Mouse (Mus musculus) embryo, embryonic 11 days (tissue): Measurements from ENCODE around the gene Gpatch4.
A peak's percentile ranks its signal among the peaks of the same experiment; 100 is the strongest.

ENCODE experiments used
- DNase-seq: peaks from one replicate; pipeline ENCODE4 v3.0.0-alpha.2; 2015

The Gpatch4 gene

DNA sequence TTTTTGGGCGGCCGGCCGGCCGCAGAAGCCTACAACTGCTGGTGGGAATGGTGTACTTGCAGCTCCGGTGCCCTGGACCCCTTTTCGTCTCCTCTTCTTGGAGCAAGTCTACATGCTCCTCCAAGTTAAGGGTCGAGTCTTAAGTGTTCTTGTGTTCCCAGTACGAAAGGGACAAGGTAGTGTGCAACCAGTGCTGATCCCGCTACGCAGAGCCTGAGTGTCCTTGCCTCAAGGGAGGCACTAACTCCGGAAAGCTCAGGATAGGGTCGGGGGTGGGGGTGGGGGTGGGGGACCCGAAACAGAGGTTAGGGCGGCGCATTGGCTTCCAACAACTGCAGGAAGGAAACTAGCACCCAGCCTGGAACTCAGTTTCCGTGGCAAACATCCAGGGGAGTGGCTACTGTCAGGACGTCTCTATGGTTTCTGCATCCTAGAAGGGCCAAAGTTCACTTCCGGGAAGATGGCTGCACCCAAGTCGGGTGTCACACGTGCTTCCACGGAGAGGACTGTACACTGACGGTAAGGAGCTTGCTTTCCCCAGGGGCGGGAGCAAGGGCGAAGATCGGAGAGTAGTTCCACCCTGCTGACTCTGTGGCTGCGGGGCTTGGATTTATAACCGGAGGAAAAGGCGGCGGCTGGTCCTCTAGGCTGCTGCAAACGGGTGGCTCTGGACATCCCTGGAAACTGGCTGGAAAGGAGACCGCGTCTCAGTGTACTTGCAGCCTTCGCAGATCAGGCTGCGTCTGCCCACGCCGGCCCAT is at the start of gene Gpatch4:
TSS of gene Gpatch4 (plus strand) at position 448 of the 761 bp plus-strand sequence.
- peak; percentile 95 for DNase-seq

DNA sequence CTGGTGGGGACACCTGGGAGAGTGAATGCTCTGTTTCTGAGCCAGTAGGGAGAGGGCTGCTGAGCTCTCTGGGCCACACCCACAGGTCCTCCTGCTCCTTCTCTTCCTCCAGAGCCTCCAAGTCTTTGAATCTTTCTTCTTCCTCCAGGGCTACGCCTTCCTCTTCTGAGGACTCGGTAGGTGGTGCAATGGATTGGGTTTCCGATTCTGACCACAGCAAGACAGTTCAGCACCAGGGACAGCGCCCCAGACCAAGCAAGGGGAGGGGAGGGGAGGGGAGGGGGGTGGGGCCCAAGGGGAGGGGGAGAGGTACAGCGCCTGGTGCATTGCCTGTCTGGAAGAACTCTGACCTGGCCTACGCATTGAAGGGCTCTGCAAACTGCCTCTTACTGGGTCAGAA is 49.5 kb upstream of the Gpatch4 start:
- peak; percentile 82 for DNase-seq

DNA sequence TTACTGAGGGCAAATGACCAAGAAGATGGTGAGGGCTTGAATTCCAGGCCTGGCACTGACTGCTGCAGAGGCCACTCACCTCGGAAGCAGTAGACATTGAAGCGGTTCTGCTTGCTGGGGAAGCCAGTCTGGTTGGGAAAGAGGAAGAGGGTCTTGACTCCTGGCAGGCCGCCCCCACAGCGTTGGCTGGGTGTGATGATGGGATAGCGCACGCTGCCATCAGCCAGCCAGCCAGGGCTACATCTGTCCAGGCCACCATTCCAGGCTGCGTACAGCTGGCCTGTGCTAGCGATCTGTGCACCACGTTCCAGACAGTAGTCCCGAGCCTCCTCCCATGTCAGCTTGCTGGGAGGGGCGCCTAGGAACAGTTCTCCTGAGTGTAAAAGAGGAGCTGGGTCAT is 47.6 kb upstream of the Gpatch4 start:
- DNase-seq, result no peak

DNA sequence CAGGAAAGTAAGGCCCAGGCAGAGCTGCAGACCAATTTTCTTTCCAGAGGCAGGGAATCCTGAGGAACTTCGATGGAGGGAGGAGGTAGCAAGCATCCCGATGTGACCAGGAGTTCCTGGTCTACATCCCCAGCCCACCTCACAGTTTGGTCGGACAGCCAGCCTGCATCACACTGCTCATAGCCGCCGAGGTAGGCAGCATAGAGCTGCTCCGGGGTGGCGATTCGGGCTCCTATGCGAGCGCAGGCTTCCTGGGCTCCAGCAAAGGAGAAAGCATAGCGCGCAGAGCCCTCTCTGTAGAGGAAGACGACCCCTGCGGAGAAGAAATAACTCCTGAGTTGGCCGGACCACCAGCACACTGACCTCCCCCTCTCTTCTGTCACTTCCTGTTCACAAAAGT is 46.5 kb upstream of the Gpatch4 start:
- DNase-seq, result no peak

DNA sequence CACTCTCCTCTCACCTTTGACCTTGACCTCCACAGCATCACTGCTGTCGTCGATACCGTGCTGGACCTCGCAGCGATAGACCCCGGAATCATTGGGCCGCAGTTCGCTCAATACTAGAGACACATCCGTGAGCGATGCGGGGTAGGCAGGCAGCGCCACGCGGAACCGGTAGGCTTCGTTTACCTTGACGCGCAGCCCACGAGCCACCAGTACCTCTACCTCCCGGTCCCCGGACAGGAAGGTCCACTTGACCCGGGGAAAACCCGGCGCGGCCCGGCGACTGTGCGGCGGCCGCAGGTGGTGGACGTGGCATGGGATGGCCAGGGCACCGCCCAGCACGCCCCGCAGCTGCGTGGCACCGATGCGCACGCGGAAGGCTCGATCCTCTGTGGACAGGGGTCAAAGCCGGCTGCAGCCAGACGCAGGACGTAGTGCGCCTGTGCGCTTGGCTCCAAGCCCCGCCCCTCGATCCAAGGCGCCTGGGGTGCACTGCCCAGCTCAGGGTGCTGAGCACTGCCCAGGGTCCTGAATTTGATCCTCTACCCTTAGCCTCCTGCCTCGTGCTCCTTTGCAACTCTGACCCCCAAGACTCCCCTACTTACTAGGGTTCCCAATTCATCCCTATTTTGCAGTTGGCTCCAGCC is 45.8 kb upstream of the Gpatch4 start:
- DNase-seq, result peak; percentile 66

DNA sequence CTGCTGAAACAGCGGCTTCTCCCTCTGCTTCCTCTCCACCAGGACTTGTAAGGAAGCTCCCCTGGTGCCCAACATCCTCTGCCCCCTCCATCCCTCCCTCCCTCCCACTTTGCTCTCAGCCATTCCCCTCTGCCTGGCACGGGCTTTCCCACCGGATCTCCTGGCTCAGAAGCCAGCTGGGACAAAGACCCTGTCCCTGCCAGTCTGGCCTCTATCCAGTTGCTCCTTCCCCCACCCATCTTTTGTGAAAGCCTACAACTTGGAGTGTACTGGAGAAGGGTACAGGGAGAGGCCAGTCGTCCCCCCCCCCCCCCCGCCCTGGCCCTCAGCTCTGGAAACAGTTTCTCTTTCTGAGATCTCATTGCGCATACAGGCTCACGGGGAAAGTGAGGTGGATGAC is 44.2 kb upstream of the Gpatch4 start:
- DNase-seq, result no peak

DNA sequence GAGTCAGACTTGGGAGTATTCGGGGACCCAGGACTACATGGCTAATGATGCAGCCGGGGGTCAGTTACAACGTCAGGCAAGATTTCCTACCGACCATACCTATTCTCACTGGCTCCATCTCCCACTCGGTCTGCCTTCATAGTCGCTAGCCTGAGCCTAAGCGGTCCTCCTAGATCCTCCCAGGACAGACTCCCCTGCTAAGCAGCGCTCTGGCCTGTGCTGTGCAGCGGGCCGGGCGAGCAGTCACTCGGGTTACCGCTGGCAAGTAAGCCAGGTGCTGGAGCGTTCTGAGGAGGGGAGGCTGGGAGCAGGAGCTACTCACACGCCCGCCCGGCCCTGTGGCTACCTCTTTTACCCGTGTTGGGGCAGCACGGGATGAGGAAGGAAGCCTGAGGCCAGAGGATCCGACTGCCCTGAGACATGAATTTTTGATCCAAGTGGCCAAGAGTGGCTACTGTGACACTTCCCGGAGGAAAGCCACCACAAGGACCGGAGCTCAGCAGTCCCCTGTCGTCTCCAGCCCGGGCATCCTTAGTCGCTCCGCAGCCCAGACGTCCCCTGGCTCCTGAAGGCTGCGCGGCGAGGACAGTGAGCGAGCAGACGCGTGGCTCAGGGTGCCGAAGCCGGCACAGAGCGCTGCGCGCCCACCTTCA is 43.5 kb upstream of the Gpatch4 start:
- no peak for DNase-seq

DNA sequence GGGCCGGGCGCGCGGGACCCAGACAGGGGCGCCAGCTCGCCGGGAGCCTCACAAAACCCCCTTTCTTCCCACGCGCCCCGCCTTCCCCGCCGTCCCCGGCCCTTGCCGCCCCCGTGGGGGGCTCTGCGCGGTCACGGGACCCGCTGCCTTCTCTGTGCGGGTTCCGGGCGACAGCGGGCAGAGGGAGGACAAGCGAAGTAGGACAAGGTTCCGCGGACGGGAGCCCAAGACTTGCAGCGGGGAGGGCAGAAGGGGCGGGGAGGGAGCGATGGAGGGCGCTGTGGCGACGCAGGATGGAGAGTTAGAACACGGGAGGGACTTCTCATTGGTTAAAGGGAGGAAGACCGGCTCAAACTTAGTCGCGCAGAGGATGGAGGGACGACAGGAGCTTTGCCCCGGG is 42.7 kb upstream of the Gpatch4 start, which contains the start of gene Bcan:
TSS of gene Bcan (minus strand) at position 50 of the 400 bp plus-strand sequence.
- DNase-seq, result no peak

DNA sequence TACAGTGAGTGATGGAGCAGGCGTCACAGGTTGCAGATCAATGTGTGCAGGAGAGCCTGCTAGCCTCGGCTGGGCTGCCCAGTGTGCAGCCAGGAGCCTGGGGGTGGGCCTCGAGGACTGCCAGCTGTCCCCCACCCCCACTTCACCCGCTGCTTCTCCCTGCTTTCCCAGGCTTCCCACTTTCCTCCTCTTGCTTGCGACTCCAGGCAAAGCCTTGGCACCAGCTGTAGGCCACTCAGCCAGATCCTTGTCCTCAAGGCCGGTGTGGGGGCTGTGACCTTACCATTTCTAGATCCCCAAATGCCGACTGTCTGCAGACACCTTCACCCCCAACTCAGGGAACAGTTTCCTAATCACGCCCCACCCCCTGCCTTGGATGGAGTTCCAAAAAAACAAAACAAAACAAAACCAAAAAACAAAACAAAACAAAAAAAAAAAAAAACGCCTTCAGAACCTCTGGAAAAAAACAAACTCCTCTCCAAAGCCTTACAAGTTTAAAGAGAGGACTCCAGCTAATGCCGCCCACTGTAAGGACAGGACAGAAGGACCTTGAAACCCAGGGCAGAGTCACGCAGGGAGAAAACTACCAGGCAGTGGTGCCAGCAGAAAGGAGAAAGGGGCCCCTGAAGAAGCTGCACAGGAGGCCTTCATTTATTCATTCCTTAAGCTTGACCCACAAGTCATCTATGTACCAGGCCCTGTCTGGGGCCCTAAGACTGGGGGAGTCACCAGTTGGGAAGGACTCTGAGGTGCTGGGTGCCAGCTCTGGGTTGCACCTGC is 41.9 kb upstream of the Gpatch4 start:
- no peak for DNase-seq

DNA sequence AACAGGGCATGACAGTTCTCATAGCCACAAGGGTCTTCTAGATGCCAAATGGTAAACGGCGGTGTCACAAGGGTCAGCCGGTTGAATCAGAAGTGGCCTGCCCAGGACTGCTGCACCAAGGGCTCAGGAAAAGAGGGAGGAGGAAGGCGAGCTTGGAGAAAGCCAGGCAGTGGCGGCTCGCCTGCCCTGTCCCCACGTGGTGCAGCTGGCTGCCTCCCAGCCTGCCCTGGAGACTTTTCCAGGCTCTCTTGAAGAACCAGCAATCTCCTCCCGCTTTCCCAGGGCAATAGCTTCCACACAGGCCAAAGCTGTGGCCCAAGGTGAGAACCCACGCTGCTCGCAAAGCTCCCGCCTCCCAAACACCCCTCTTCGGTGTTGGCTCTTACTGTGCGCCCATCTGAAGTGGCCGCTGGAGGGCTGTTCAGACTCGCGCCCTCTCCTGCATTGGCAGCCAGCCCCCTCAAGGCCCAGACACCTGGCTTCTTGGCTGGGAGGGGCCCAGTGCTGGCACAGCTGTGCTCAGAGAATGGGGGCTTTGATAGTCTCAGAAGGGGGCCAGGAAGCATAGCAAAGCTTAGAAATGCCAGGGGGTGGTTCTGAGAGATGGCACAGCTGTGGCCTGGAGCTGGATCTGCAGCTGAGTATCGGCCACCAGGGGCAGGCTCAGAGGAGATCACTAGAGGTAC is 40.5 kb upstream of the Gpatch4 start:
- DNase-seq, result no peak

DNA sequence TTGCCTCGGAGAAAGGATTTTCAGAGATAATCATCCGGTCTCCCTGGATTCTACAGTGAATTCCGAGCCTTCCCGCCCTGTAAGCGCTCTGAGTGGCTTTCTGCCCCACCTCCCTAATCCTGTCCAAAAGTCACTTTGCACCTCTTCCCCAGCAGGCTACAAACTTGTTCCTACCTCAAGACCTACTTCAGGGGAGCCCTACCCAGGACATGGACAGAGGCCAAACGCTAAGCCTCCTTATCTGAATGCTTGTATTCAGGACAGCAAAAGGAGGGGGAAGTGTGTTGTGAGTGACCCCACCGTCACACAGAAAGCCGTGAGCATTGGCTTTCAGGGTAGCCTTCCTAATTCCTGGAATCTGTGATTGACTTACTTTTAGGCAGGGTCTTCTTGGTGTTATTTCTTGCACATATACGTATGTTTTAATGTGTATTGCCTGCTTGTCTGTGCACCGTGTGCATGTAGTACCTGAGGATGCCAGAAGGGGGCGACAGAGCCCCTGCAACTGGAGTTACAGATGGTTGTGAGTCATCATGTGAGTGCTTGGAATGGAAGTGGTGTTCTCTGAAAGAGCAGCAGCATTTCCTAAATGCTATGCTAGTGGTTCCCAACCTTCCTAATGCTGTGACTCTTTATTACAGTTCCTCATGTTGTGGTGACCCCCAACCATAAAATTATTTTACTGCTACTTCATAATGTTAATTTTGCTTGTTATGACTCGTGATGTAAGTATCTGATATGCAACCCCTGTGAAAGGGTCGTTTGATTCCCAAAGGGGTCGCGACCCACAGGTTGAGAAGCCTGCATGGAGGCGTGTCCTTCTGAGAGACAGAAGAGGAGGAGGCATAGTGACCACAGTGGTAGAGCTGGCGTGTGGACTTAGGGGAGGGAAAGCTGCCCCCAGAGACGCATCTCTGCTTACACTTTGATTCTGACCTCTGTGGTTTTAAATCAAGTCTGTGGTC is 36.8 kb upstream of the Gpatch4 start:
- no peak for DNase-seq

DNA sequence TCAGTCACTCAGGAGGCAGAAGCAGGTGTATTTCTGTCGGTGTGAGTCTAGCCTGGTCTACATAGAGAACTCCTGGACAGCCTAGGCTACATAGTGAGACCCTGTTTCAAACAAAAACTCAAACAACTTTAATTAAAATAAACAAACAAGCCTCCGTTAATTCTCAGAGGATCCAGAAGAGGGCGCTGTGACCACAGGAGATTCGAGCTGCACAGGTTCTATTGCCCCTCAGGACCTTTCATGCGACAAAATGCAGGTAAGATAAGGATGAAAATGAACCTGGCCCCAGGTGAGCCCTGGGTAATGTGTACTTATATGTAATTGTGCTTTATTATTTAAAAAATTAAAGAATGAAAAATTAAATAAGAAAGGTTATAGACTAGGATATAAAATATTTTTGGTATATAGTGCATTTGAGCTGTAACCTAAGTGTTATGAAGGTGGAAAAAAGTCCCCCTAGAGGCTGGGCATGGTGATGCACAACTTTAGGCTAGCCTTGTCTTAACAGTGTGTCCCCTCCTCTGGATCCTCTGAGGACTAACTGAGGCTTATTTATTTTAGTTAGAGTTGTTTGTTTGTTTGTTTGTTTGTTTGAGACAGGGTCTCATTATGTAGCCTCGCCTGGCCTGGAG is 32.2 kb upstream of the Gpatch4 start:
- no peak for DNase-seq

DNA sequence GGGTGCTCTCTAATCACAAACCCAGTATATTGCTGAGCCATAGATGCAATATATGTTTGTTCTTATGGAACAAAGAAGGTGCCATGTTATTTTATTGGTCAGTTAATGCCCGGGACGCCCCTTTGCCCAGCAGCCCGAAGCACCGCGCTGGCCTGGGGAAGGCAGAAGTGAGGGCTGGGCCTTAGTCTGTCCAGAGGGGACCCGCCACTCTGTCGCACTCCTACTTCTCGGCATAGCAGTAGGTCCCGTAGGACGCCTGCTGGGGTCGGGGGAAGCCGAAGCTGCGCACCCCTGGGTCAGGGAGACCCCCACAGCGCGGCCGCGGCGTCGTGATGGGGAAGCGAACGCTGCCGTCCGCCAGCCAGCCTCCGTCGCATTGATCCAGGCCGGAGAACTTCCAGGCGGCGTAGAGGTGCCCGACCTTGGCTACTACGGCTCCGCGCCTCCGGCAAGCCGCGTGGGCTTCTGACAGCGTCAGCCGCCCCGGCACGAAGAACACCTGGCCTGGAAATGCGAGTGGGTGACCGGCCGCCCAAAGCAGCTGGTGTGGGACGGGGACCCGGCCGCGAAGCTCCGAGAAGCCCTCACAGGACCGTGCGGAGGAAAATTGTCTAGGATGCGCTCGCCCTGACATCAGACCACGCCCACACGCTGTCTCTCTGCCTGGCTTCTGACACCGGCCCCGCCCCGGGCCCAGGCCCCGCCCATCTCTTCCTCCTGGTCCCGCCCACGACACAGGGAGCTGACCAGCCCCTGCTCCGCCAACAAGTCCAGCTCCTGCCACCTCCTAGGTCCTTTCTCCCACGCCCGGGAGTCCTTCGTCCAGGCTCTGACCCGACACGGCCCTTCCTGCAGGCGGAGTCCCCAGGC is 20.4 kb upstream of the Gpatch4 start:
- peak; percentile 95 for DNase-seq

DNA sequence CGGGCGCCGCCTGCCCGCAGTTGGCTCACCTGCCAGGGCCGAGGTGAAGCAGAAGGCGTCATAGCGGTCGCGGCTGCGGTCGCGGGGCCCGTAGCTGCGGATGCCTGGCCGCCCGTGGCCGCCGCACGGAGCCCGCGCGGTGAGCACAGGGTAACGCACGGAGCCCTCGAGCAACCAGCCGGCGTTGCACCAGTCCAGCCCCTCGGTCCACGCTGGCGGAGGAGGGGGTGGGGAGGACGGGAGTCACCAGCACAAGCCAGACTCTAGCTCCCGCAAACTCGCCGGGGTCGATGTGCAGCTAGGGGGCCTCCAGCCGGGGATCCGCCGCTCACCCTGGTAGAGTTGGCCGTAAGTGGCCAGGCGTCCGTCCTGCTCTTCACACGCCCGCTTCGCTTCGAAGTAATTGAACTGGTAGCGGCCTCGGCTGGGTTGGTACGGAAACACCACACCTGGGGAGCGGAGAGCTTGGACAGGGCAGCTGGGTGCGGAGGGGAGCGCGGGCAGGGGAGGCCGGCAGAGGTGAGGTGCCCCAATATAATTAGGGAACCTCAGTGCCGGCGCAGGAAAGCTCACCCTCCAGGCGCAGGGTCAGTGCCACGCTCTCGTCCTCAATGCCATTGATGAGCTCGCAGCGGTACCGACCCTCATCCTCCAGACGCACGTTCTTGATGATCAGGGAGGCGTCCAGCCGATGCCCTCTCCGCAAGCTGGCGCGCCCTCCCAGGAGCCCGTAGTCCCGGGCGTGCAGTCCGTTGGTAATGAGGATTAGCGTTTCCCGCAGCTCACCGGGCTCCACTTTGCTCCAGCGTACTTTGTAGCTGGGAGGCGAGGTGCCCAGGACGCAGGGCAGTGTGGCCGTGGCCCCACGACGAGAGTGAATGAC is 19.5 kb upstream of the Gpatch4 start:
- peak; percentile 56 for DNase-seq

DNA sequence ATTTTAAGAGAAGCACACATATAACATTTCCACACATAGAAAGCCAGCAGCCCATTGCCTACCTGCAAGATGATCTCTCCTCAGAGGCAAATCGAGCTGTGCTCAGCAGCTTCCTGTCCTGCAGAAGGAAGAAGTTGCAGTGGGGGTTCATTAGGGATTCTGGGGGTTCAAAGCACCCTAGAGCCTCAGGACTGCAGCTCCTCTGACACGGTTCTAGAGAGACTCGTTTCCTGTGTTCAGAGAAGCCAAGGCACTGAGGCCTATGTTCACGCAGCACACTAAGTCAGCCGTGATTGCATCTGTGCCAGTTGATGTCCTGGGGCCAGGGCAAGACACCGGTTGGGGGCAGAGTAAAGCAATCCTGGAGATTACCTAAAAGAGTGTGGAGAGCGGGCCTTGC is 16.1 kb upstream of the Gpatch4 start:
- DNase-seq, result no peak

DNA sequence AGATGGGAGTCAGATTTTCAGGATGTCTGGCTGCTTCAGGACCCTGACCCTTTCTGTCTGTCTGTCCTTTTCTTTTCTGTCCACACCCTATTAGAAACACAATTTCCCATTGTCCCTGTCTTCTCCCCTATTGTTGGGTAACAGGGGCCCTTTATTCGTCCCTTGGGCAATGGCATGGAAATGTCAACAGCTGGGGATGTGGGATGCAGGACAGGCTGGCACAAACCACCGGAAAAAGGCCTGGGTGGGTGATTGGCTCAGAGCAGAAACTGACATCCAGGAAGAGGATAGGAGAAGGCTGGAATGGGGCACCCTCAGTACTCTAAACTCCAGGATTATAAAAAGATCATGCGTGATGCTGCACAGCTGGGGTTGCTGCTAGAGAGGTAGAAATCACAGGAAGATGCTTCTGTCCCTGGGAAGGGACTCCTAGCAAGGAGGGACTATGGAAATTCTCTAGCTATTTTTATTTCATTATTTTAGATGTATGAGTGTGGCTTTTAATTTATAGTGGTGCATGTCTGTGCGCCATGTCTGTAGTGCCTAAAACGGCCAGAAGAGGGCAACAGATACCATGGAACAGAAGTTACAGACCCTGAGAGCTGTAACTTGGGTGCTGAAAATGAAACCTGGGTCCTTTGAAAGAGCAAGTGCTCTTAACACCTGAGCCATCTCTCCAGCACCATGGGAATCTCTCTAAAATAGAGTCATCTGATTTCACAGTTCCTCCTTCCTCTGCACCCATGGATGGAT is 15.3 kb upstream of the Gpatch4 start, which contains the start of gene Hapln2:
TSS of gene Hapln2 (minus strand) at position 150 of the 753 bp plus-strand sequence.
- no peak for DNase-seq

DNA sequence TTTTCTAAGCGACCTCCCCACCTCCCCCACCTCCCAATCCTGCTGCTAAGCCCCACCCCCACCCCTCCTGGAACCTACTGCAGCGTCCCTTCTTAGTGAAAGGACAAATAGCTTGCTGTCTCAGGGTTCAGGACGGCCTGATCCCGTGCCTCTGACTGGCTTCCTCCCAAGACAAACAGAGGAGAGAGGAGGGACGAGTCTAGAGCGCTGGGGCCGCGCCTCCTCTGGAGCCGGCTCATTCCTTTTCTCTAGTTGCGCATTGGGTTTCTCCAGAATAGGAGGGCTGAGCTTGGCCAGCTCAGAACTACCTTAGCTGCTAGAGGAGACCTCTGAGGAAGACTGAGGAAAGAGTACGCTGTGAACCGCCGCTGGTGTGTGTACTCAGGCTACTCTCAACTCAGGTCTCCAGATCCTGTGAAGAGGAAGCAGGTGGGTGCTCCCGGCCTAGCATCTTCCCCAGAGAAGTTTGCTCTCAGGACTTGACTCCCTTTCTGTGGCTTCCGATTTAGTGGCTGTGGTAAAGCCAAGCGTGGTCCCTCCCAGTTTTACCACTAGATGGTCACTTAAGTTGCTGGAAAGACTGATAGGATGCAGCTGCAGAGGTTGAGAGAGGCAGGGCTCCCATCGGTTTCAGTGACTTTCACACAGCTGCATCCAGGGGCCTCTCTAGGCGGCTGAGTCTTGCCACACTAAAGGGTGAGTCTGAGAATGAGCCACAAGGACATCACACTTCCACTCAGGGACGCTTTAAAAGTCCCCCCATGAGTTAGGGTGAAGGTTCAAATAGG is 12.1 kb upstream of the Gpatch4 start:
- peak; percentile 23 for DNase-seq
